Mouse (Mus musculus): ENCODE data around the gene Cth. TPM values are rescaled to one million over a fixed set of nuclear protein-coding genes. Genes with fewer than 3 reads are reported as not detected.
A peak's percentile ranks its signal among the peaks of the same experiment; 100 is the strongest.

Gene Cth
- polyA plus RNA-seq, 1 experiment from 2014 or later, result 23.5 TPM

DNA sequence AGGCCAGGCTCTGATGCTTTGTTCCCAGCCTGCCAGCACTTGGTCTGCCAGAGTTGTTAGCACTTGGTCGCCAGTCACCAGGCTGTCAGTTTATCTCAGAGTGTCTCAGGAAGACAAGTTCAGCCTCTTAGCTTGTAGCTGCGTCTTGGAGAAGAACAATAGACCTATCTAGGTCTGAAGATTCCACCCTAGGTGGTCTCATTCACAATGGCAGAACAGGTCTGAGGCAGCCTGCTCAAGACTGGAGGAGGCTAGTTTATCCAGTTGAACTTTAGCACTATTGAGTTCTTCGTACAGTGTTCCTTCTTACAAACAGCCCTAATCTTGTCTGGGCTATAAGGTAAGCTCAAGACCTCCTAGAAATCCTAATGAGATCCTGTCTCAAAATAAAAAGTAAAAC is 7.2 kb upstream of the Cth start:
- no peaks in the 10 kb centered on the region for H3K4me1 ChIP-seq
- no peak overlapping the region for H3K9ac ChIP-seq
- 33% methylated on average over 3 of the region's 3 CpGs for WGBS (ENCODE audit: insufficient replicate concordance)
- H3K4me3 ChIP-seq, result no peak overlapping the region
- H3K27me3 ChIP-seq (replicated peaks), result peaks cover 19% of the 10 kb centered on the region; the same call in 1 of the 2 replicates
- H3K36me3 ChIP-seq, result no peaks in the 10 kb centered on the region
- ATAC-seq, result peak; percentile 33; the same call in 1 of the 2 replicates
- H3K27ac ChIP-seq, result no peak overlapping the region
- H3K4me2 ChIP-seq, result no peak overlapping the region
- H3K9me3 ChIP-seq (replicated peaks), result no peaks in the 10 kb centered on the region

DNA sequence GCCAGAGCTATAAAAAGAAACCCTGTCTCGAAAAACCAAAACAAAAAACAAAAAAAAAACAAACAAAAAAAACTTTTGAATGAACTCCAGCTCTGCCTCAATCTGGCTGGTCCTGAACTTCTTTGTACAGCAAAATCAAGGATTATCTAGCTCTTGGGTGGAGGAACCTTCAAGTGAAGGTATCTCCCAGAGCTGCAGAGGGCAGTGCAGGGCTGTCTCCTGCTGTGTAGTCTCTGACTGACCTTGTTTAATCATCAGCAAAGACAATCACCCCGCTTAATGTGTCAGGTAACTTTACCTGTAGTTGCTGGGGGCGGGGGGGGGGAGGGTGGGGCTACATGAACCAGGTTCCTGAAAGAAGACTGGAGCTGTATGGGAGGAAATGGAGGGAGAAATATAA is 6.7 kb upstream of the Cth start:
- 45% methylated on average over 3 of the region's 3 CpGs for WGBS (ENCODE audit: insufficient replicate concordance)
- no peak overlapping the region for H3K9ac ChIP-seq
- H3K27ac ChIP-seq, result no peak overlapping the region
- H3K4me1 ChIP-seq, result no peaks in the 10 kb centered on the region
- H3K9me3 ChIP-seq (replicated peaks), result no peaks in the 10 kb centered on the region
- no peak overlapping the region for H3K4me3 ChIP-seq
- peaks cover 21% of the 10 kb centered on the region for H3K27me3 ChIP-seq (replicated peaks)
- no peak for ATAC-seq
- H3K36me3 ChIP-seq, result no peaks in the 10 kb centered on the region
- no peak overlapping the region for H3K4me2 ChIP-seq

- Histone ChIP-seq H3K36me3 (no peaks in the 10 kb centered on the region), H3K27me3 (replicated peaks) (peaks cover 27% of the 10 kb centered on the region), H3K9ac (no peak overlapping the region), H3K9me3 (replicated peaks) (no peaks in the 10 kb centered on the region), H3K4me1 (peaks cover 9% of the 10 kb centered on the region), H3K27ac (no peak overlapping the region), H3K4me3 (no peak overlapping the region), H3K4me2 (no peak overlapping the region)
- ATAC-seq, result no peak
- WGBS (ENCODE audit: insufficient replicate concordance), result 71% methylated on average over 1 of the region's 1 CpGs
Measured at GRCm38 (mm10) chr3:157929417-157929816, 4.5 kb upstream of the Cth start.

- 68% methylated on average over 2 of the region's 2 CpGs for WGBS (ENCODE audit: insufficient replicate concordance)
- no peak overlapping the region for H3K27ac ChIP-seq
- no peak overlapping the region for H3K4me3 ChIP-seq
- H3K36me3 ChIP-seq, result no peaks in the 10 kb centered on the region
- no peaks in the 10 kb centered on the region for H3K9me3 ChIP-seq (replicated peaks)
- H3K4me1 ChIP-seq, result peaks cover 12% of the 10 kb centered on the region
- H3K4me2 ChIP-seq, result no peak overlapping the region
- H3K27me3 ChIP-seq (replicated peaks), result peaks cover 23% of the 10 kb centered on the region
- no peak for ATAC-seq
- no peak overlapping the region for H3K9ac ChIP-seq
Measured at GRCm38 (mm10) chr3:157928731-157929130, 3.9 kb upstream of the Cth start.

DNA sequence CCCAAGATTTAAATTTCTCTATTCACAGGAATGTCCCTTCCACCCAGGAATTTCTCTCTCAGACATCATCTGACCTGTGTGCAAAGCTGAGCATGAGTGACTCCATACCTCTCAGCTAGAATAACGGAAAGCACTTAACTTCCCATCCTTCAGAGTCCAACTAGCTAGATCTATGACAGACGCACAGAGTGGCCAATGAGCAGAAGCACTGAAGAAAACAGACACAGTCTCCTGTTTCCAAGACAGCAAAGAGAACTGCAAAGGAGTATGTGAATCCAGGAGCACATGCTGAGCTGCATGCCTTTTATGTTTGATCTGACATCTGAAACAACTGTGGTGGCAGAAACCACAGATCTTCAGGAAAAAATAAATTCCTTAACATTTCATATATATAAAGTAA is 1.9 kb upstream of the Cth start:
- ATAC-seq, result no peak
- Histone ChIP-seq H3K36me3 (no peaks in the 10 kb centered on the region), H3K27me3 (replicated peaks) (peaks cover 14% of the 10 kb centered on the region), H3K9ac (no peak overlapping the region), H3K4me1 (peaks cover 12% of the 10 kb centered on the region), H3K9me3 (replicated peaks) (no peaks in the 10 kb centered on the region), H3K4me3 (no peak overlapping the region), H3K4me2 (no peak overlapping the region), H3K27ac (no peak overlapping the region)
- WGBS (ENCODE audit: insufficient replicate concordance), result 60% methylated on average over 2 of the region's 2 CpGs

GRCm38 (mm10) chr3:157925706-157926510 is 1.0 kb upstream of the Cth start:
- no peak overlapping the region for H3K27ac ChIP-seq
- no peaks in the 10 kb centered on the region for H3K9me3 ChIP-seq (replicated peaks)
- H3K4me3 ChIP-seq, result no peak overlapping the region
- peaks cover 12% of the 10 kb centered on the region for H3K4me1 ChIP-seq
- ATAC-seq, result no peak
- no peaks in the 10 kb centered on the region for H3K36me3 ChIP-seq
- no peak overlapping the region for H3K9ac ChIP-seq
- peaks cover 15% of the 10 kb centered on the region for H3K27me3 ChIP-seq (replicated peaks)
- no peak overlapping the region for H3K4me2 ChIP-seq
- 79% methylated on average over 14 of the region's 14 CpGs for WGBS (ENCODE audit: insufficient replicate concordance)

DNA sequence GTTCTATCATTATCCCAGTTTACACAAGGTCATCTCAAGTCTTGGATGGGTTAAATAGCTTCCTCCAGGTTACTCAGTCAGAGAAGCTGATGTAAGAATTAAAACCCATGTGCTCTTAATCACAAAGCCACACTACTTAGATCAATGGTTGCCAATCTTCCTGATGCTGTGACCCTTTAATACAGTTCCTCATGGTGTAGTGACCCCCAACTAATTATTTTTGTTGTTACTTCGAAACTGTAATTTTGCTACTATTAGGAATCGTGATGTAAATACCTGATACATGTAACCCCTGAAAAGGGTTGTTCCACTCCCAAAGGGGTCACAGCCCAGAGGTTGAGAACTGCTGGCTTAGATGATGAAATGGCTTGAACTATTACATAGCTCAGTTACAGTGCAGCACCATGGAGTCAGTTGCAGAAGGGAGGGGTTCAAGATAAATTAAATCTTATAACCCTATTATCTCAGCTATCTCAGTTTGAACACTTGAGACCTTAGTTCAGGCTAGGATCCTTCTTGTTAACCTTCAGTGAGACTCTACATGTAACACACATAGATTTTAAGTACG is 1.5 kb downstream of the Cth start:
- Histone ChIP-seq H3K9me3 (replicated peaks) (no peaks in the 10 kb centered on the region), H3K36me3 (no peaks in the 10 kb centered on the region), H3K27ac (no peak overlapping the region), H3K4me1 (peaks cover 12% of the 10 kb centered on the region), H3K9ac (no peak overlapping the region), H3K4me3 (no peak overlapping the region), H3K27me3 (replicated peaks) (peaks cover 17% of the 10 kb centered on the region), H3K4me2 (peak overlapping the region; percentile 89)
- WGBS (ENCODE audit: insufficient replicate concordance), result 78% methylated on average over 3 of the region's 3 CpGs
- ATAC-seq, result no peak

DNA sequence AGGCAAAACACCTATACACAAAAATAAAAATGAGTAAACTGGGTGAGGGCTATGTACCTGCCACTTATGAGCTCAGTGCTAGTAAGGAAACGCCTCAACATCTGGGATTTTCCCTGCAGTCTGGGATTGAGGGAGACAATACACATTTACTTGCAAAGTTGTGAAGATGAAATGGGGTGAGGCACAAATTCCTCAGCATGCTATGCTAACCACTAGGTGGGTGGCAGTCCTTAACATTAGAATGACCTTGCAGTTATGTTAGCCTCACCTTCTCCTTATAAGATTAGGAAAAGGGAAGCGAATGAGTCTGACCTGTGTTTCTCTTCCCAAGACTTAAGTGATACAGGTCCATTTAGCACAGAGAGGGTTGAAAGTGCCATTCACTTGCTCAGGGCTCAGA is 3.5 kb downstream of the Cth start:
- WGBS (ENCODE audit: insufficient replicate concordance), result 59% methylated on average over 2 of the region's 2 CpGs
- no peak overlapping the region for H3K9ac ChIP-seq
- no peaks in the 10 kb centered on the region for H3K9me3 ChIP-seq (replicated peaks)
- H3K4me3 ChIP-seq, result no peak overlapping the region
- peaks cover 12% of the 10 kb centered on the region for H3K27me3 ChIP-seq (replicated peaks)
- ATAC-seq, result no peak
- no peak overlapping the region for H3K27ac ChIP-seq
- 0 out of 2 replicates have a peak, but pooled peaks cover 3% of the 10 kb centered on the region for H3K36me3 ChIP-seq
- H3K4me2 ChIP-seq, result no peak overlapping the region
- peaks cover 12% of the 10 kb centered on the region for H3K4me1 ChIP-seq

DNA sequence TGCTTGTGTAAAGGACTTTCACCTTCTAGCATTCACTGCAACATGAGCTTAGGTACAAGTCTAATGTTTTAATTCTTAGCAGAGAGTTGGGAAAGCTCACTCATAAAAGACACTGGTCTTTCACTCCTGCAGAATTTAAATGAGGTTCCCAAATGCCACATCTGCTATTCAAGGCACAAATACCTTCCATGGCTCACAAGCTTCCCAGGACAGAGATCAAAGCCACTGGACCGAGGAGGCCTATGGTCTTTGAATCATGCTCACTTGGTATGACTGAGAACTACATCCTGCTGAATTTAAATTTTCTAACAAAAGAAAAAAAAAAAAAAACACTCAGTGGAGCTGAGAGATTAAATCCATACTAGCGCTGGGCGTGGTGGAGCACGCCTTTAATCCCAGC is 8.5 kb downstream of the Cth start:
- 77% methylated on average over 4 of the region's 4 CpGs for WGBS (ENCODE audit: insufficient replicate concordance)
- no peak for ATAC-seq
- no peak overlapping the region for H3K4me2 ChIP-seq
- no peak overlapping the region for H3K9ac ChIP-seq
- H3K4me3 ChIP-seq, result no peak overlapping the region
- H3K27ac ChIP-seq, result no peak overlapping the region
- H3K4me1 ChIP-seq, result no peaks in the 10 kb centered on the region
- no peaks in the 10 kb centered on the region for H3K9me3 ChIP-seq (replicated peaks)
- H3K27me3 ChIP-seq (replicated peaks), result 0 out of 2 replicates have a peak, but pooled peaks cover 5% of the 10 kb centered on the region
- peaks cover 10% of the 10 kb centered on the region for H3K36me3 ChIP-seq

GRCm38 (mm10) chr3:157912155-157912554 is 12.7 kb downstream of the Cth start:
- Histone ChIP-seq H3K4me1 (no peaks in the 10 kb centered on the region), H3K27me3 (replicated peaks) (no peaks in the 10 kb centered on the region), H3K36me3 (peaks cover 12% of the 10 kb centered on the region), H3K27ac (no peak overlapping the region), H3K9ac (no peak overlapping the region), H3K9me3 (replicated peaks) (no peaks in the 10 kb centered on the region), H3K4me3 (no peak overlapping the region), H3K4me2 (no peak overlapping the region)
- ATAC-seq, result no peak
- WGBS (ENCODE audit: insufficient replicate concordance), result 76% methylated on average over 2 of the region's 2 CpGs

DNA sequence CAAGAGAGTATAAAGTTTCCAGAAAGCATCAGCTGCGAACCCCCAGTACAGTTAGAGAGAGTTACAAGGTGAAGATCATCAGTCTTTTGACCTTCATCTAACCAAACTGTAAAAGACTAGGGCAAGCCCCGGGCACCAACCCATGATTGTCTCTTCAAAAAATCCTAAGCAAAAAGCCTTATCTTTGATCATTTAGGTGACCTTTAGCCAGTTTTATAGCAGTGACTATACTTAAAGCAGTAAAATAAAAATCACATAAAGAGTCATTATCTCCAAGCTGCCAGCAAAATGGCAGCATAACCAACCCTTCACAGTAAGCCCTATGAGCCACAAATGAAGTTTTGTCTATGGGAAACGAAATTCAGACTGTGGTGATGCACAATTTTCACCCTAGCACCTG is 14.6 kb downstream of the Cth start:
- no peak for ATAC-seq
- H3K9ac ChIP-seq, result no peak overlapping the region
- 55% methylated on average over 3 of the region's 3 CpGs for WGBS (ENCODE audit: insufficient replicate concordance)
- H3K4me1 ChIP-seq, result no peaks in the 10 kb centered on the region
- H3K27me3 ChIP-seq (replicated peaks), result no peaks in the 10 kb centered on the region
- H3K4me3 ChIP-seq, result no peak overlapping the region
- H3K36me3 ChIP-seq, result peaks cover 16% of the 10 kb centered on the region
- H3K9me3 ChIP-seq (replicated peaks), result no peaks in the 10 kb centered on the region
- no peak overlapping the region for H3K4me2 ChIP-seq
- no peak overlapping the region for H3K27ac ChIP-seq

DNA sequence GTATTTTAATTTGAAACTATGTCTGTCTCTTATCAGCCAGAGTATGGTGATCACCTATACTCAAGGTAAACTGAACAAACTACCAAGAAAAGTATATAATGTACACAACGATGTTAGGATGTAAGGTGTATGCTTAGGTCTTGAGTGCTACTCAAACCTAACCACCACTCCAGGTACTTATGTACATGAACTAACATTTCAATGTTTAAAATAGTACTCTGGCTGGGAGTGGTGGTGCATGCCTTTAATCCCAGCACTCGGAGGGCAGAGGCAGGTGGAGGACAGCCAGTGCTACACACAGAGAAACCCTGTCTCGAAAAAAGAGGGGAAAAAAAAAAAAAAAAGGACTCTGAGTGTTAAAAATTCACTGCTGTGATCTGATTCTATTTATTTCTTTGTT is 16.7 kb downstream of the Cth start:
- H3K27ac ChIP-seq, result no peak overlapping the region
- H3K9ac ChIP-seq, result no peak overlapping the region
- H3K27me3 ChIP-seq (replicated peaks), result no peaks in the 10 kb centered on the region
- WGBS (ENCODE audit: insufficient replicate concordance), result 59% methylated on average over 3 of the region's 3 CpGs
- H3K4me1 ChIP-seq, result no peaks in the 10 kb centered on the region
- ATAC-seq, result no peak
- H3K9me3 ChIP-seq (replicated peaks), result no peaks in the 10 kb centered on the region
- H3K4me3 ChIP-seq, result no peak overlapping the region
- H3K4me2 ChIP-seq, result no peak overlapping the region
- peaks cover 20% of the 10 kb centered on the region; the same call in 1 of the 2 replicates for H3K36me3 ChIP-seq
